Mouse (Mus musculus) olfactory bulb, adult 2 months (tissue): ENCODE measurements around the gene Ttc28. TPM values are rescaled to one million over a fixed set of nuclear protein-coding genes. Genes with fewer than 3 reads are reported as not detected.

ENCODE experiments used
- H3K27ac ChIP-seq: fragments of 200-500 bp; 2 replicates; pipeline ENCODE4 v1.5.1; 2012; ENCODE audit warnings: low read depth, low read length; ENCODE audit not compliant: insufficient read depth
- H3K4me1 ChIP-seq: fragments of 200-500 bp; 2 replicates; pipeline ENCODE4 v1.6.1; 2012; ENCODE audit warnings: low read length; ENCODE audit not compliant: control insufficient read depth, insufficient read depth
- H3K4me3 ChIP-seq: fragments of 200-500 bp; 2 replicates; pipeline ENCODE4 v1.5.1; 2012; ENCODE audit warnings: mild to moderate bottlenecking, low read depth, low read length, moderate library complexity; ENCODE audit not compliant: insufficient read depth
- CTCF ChIP-seq: fragments of 200-500 bp; IDR thresholded peaks from 2 replicates; pipeline ENCODE4 v1.5.1; 2012; ENCODE audit warnings: low read depth, mild to moderate bottlenecking, low read length, moderate library complexity; ENCODE audit not compliant: insufficient read depth
- POLR2A ChIP-seq: fragments of 200-500 bp; IDR thresholded peaks from 2 replicates; pipeline ENCODE4 v1.6.1; 2012; ENCODE audit warnings: mild to moderate bottlenecking, low read depth, low read length, moderate library complexity; ENCODE audit not compliant: insufficient read depth
- WGBS: fragments of 180-500 bp; shearing (Covaris S2); methylation state at CpG from one replicate; pipeline ENCODE4 v1.1.7; 2018; 5-methylcytosine and 5-hydroxymethylcytosine counted together
- polyA plus RNA-seq: library from polyadenylated mRNA; stranded (reverse); fragments of >200 nt; gene quantifications from 2 replicates; pipeline ENCODE4 v1.2.4, GENCODE M21; 2012; ENCODE audit warnings: low replicate concordance; ENCODE audit not compliant: missing spikeins, insufficient read depth, insufficient read length

Ttc28 gene
- polyA plus RNA-seq, 1 experiment: not detected

- Histone ChIP-seq H3K4me1 (no peaks in the 10 kb centered on the region), H3K27ac (no peak overlapping the region), H3K4me3 (no peak overlapping the region)
- TF ChIP-seq CTCF (no peak), POLR2A (no peak)
- 81% methylated on average over 4 of the region's 4 CpGs for WGBS
Observed at GRCm38 (mm10) chr5:110929306-110929705, 49.7 kb downstream of the Ttc28 start.

DNA sequence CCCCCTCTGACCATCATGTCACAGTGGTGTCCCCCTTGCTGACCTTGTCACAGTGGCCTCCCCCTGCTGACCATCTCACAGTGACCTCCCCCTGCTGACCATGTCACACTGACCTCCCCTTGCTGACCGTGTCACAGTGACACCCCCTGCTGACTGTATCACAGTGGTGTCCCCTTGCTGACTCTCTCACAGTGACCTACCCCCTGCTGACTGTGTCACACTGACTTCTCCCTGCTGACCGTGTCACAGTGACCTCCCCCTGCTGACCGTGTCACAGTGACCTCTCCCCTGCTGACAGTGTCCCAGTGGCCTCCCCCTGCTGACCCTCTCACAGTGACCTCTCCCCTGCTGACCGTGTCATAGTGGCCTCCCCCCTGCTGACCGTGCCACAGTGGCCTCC, 57.0 kb downstream of the Ttc28 start:
- Histone ChIP-seq H3K4me3 (no peak overlapping the region), H3K4me1 (no peaks in the 10 kb centered on the region), H3K27ac (no peak overlapping the region)
- TF ChIP-seq POLR2A (no peak), CTCF (no peak)
- WGBS: 52% methylated on average over 5 of the region's 5 CpGs

DNA sequence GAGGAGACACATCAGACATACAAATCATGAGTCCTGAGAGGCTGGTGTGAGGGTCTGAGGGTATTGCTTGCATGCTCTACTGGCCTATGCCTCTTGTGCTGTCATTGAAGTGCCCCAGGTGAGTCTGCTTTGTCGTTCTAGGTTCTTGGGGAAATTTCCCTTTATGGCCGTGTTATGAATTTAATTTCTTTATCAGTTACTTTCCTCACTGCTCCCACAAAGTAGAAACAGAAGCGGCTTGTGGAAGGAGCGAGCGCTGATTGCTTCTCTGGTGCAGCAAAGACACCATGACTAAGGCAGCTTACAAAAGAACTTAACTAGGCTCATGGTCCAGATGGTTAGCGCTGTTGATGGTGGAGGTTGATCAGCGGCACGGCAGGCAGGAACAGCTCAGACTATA, 64.7 kb downstream of the Ttc28 start:
- TF ChIP-seq POLR2A (no peak), CTCF (no peak)
- Histone ChIP-seq H3K4me3 (no peak overlapping the region), H3K27ac (no peak overlapping the region), H3K4me1 (no peaks in the 10 kb centered on the region)
- WGBS: 96% methylated on average over 8 of the region's 8 CpGs

GRCm38 (mm10) chr5:110948476-110949399, 69.1 kb downstream of the Ttc28 start:
- WGBS: 60% methylated on average over 12 of the region's 12 CpGs
- no peak for TF ChIP-seq CTCF
- no peaks in the 10 kb centered on the region for H3K4me1 ChIP-seq
- no peak overlapping the region for H3K27ac ChIP-seq
- H3K4me3 ChIP-seq: no peak overlapping the region

- Histone ChIP-seq H3K4me3 (no peak overlapping the region), H3K27ac (no peak overlapping the region), H3K4me1 (no peaks in the 10 kb centered on the region)
- WGBS: 49% methylated on average over 3 of the region's 3 CpGs
- no peak for TF ChIP-seq CTCF
- no peak for TF ChIP-seq POLR2A
Observed at GRCm38 (mm10) chr5:110949791-110950190, 70.2 kb downstream of the Ttc28 start.

- TF ChIP-seq POLR2A (no peak), CTCF (no peak)
- no peak overlapping the region for H3K27ac ChIP-seq
- 94% methylated on average over 4 of the region's 4 CpGs for WGBS
Observed at GRCm38 (mm10) chr5:110958196-110958595, 78.6 kb downstream of the Ttc28 start.

DNA sequence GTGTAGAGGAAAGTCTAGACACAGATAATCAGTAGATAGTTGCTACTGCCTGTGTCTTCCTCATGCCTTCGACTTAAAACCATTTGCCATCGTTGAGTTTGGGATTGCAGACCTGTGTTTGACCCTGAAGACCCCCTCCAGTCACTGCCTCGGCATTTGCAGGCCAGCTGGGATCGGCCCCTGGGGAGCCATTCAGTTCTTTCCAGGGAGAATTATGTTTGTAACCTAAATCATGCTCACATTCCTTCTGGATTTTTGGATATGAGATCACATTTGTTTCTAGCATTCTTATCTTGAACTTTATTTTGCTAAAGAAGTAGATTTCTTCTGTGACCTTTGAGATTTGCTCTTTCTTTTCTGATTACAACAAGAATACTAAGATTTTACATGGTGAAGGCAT, 80.5 kb downstream of the Ttc28 start:
- TF ChIP-seq CTCF (no peak), POLR2A (no peak)
- no peak overlapping the region for H3K27ac ChIP-seq
- no peaks in the 10 kb centered on the region for H3K4me1 ChIP-seq
- 67% methylated on average over 4 of the region's 4 CpGs for WGBS
- H3K4me3 ChIP-seq: no peak overlapping the region

More at GRCm38 (mm10) chr5:110958196-110958595, 78.6 kb downstream of the Ttc28 start:
- Histone ChIP-seq H3K4me1 (no peaks in the 10 kb centered on the region), H3K4me3 (no peak overlapping the region)

- Histone ChIP-seq H3K27ac (no peak overlapping the region), H3K4me1 (no peaks in the 10 kb centered on the region), H3K4me3 (no peak overlapping the region)
- 51% methylated on average over 4 of the region's 4 CpGs for WGBS
- no peak for TF ChIP-seq CTCF
- no peak for TF ChIP-seq POLR2A
Observed at GRCm38 (mm10) chr5:110960890-110961289, 81.3 kb downstream of the Ttc28 start.

DNA sequence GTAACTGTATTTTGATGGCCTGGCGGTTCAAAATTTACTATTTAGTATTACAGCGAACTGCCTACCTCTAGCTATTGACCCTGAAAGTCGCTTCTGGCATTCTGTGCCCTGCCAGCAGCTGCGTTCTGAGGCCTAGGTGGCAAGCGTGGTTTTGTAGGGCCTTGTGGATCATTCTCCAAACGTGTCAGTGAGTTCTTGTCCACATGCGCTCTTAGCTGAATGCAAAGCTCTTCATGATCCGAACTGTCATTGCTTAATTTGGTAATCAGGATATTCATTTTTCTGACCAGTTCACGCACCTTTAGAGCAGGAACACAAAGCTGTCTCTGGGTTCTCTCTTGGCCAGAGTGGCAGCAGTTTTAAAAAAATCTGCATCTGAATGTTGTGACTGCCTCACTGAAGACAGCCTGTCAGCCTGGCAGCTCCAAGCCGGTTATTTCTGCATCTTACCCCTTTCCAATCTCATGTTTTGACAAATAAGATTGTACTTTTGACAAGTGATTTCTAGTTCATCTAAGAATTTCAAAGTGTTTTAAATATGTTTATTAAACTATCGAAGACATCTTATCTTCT, 88.0 kb downstream of the Ttc28 start:
- TF ChIP-seq CTCF (no peak), POLR2A (no peak)
- H3K27ac ChIP-seq: no peak overlapping the region
- no peaks in the 10 kb centered on the region; the same call in 1 of the 2 replicates for H3K4me1 ChIP-seq
- no peak overlapping the region for H3K4me3 ChIP-seq
- 76% methylated on average over 11 of the region's 11 CpGs for WGBS
